24 mouse cellular contexts compared by ENCODE assay signal in the genomic region with DNA sequence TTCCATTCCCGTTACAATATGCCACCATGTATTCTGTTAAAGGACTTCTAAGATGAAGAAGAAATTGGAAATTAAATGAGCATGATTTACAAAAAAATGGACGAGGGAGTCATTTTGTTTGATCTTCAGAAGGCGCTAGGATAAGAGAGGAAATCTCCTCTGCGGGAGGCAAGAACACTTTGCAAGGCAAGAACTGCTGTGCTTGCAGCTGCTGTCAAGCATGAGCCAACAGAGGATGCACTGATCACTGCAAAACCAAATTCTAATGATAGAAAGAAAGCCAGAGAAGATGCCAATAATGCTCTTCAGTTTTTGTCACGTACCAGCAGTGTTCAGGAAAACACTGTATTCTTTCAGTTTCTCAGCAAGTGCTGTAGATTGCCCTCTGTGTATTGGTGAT.
DNase-seq lines count a peak whose midpoint lies in the region; ATAC-seq and TF ChIP-seq lines count a peak whose summit lies in the region.
"Had no signal": no experiment of that assay in that cellular context is flagged by ENCODE, and none has a peak within 500 bp of the region (broad histone marks: within the 10 kb centered on the region; RNA-seq: fewer than 3 reads in every experiment).

No protein-coding gene starts in this region.

- no peaks in the 10 kb centered on the region for H3K4me1 ChIP-seq in midbrain, postnatal 0 days (ENCODE audit: insufficient read depth, low read length)
- peaks cover 3% of the 10 kb centered on the region; the same call in 1 of the 2 replicates for H3K4me1 ChIP-seq in midbrain, embryonic 16.5 days (ENCODE audit: control insufficient read depth, insufficient read depth, low read length)
- H3K4me1 ChIP-seq: embryonic facial prominence, embryonic 12.5 days; embryonic facial prominence, embryonic 15.5 days; heart, embryonic 10.5 days; heart, embryonic 13.5 days; intestine, embryonic 15.5 days had no signal

- ATAC-seq in midbrain, postnatal 0 days (ENCODE audit: low FRiP score) = no peak
- ATAC-seq in midbrain, embryonic 16.5 days = no peak
- ATAC-seq: activated CD4-positive, CD25-positive, alpha-beta regulatory T cell, adult 4 months; forebrain, embryonic 14.5 days; forebrain, postnatal 0 days; intestine, embryonic 15.5 days had no signal

- no peak for TF ChIP-seq CTCF in midbrain, postnatal 0 days (IDR thresholded peaks at IDR 0.05)

- no peak overlapping the region for H3K4me3 ChIP-seq in midbrain, postnatal 0 days (ENCODE audit: low read depth, low read length)
- H3K4me3 ChIP-seq in midbrain, embryonic 16.5 days (ENCODE audit: low read depth, low read length) = no peak overlapping the region
- H3K4me3 ChIP-seq: embryonic facial prominence, embryonic 12.5 days; embryonic facial prominence, embryonic 15.5 days; heart, adult 2 months; heart, embryonic 10.5 days; heart, embryonic 13.5 days; intestine, embryonic 15.5 days had no signal

- no peak overlapping the region for H3K27ac ChIP-seq in midbrain, postnatal 0 days (ENCODE audit: low read depth, low read length)
- H3K27ac ChIP-seq in midbrain, embryonic 16.5 days (ENCODE audit: low read length) = no peak overlapping the region
- H3K27ac ChIP-seq: embryonic facial prominence, embryonic 12.5 days; embryonic facial prominence, embryonic 15.5 days; heart, adult 2 months; heart, embryonic 10.5 days; heart, embryonic 13.5 days; hindbrain, embryonic 14.5 days; intestine, embryonic 15.5 days had no signal

- peak; percentile 2 for DNase-seq in cerebellum, adult 8-10 months
- no peak for DNase-seq in cerebellum, adult 11 months
- peak; percentile 15 to 16 for DNase-seq in cerebellum, postnatal 10 days
- no peak for DNase-seq in cerebellum, adult 11-12 months
- DNase-seq in midbrain, postnatal 0 days (ENCODE audit: low spot score) = peak; percentile 37
- DNase-seq in embryo, embryonic 10.5 days (ENCODE audit: low spot score) = no peak
- DNase-seq: adrenal gland, adult 8-10 months; adrenal gland, postnatal 25 days; forebrain, postnatal 0 days; gastrocnemius, postnatal 10 days; gastrocnemius, postnatal 36 days; heart, adult 2 months; heart, postnatal 14 days; heart, postnatal 4 days; kidney, adult 18-20 months had no signal

- H3K9ac ChIP-seq in midbrain, postnatal 0 days (replicated peaks; ENCODE audit: low read length, poor library complexity, severe bottlenecking) = no peak overlapping the region
- H3K9ac ChIP-seq in midbrain, embryonic 16.5 days (ENCODE audit: low read depth, low read length) = no peak overlapping the region
- H3K9ac ChIP-seq: embryonic facial prominence, embryonic 12.5 days; embryonic facial prominence, embryonic 15.5 days; forebrain, postnatal 0 days; heart, embryonic 13.5 days; hindbrain, embryonic 14.5 days; intestine, embryonic 15.5 days had no signal

- no peak overlapping the region for H3K4me2 ChIP-seq in midbrain, postnatal 0 days (ENCODE audit: low read depth, low read length, poor library complexity, severe bottlenecking)
- no peak overlapping the region for H3K4me2 ChIP-seq in midbrain, embryonic 16.5 days (ENCODE audit: low read length)
- H3K4me2 ChIP-seq: embryonic facial prominence, embryonic 12.5 days; embryonic facial prominence, embryonic 15.5 days; heart, embryonic 13.5 days; hindbrain, embryonic 14.5 days; intestine, embryonic 15.5 days had no signal

- H3K9me3 ChIP-seq in midbrain, postnatal 0 days (ENCODE audit: low read length) = no peaks in the 10 kb centered on the region
- no peaks in the 10 kb centered on the region for H3K9me3 ChIP-seq in midbrain, embryonic 16.5 days (replicated peaks; ENCODE audit: control insufficient read depth, low read length, poor library complexity, severe bottlenecking)
- H3K9me3 ChIP-seq: embryonic facial prominence, embryonic 12.5 days; embryonic facial prominence, embryonic 15.5 days; heart, embryonic 10.5 days; intestine, embryonic 15.5 days had no signal

- no peaks in the 10 kb centered on the region for H3K36me3 ChIP-seq in midbrain, postnatal 0 days (ENCODE audit: insufficient read depth, low read length)
- H3K36me3 ChIP-seq in midbrain, embryonic 16.5 days (ENCODE audit: control insufficient read depth, insufficient read depth, low read length) = no peaks in the 10 kb centered on the region
- H3K36me3 ChIP-seq: embryonic facial prominence, embryonic 12.5 days; embryonic facial prominence, embryonic 15.5 days; heart, embryonic 10.5 days; heart, embryonic 13.5 days; intestine, embryonic 15.5 days had no signal

- no peaks in the 10 kb centered on the region for H3K27me3 ChIP-seq in midbrain, postnatal 0 days (ENCODE audit: insufficient read depth, low read length)
- H3K27me3 ChIP-seq in midbrain, embryonic 16.5 days (ENCODE audit: control insufficient read depth, insufficient read depth, low read depth, low read length) = no peaks in the 10 kb centered on the region
- H3K27me3 ChIP-seq: embryonic facial prominence, embryonic 12.5 days; embryonic facial prominence, embryonic 15.5 days; heart, embryonic 13.5 days; intestine, embryonic 15.5 days had no signal

- 60% methylated on average over 5 of the region's 5 CpGs for WGBS in midbrain, postnatal 0 days
- 71% methylated on average over 5 of the region's 5 CpGs for WGBS in midbrain, embryonic 16.5 days

Comparison
In these comparisons a context has a peak if more than half of its experiments do, and no peak if none do; other contexts are left out.
1. DNase-seq: peak in cerebellum, adult 8-10 months (single experiment), cerebellum, postnatal 10 days (2 of 2) and midbrain, postnatal 0 days (single experiment); none in cerebellum, adult 11 months (single experiment), cerebellum, adult 11-12 months (single experiment) and embryo, embryonic 10.5 days (single experiment).